Mouse (Mus musculus): ENCODE results near the gene Cpxm2. TPM values are rescaled to one million over a fixed set of nuclear protein-coding genes. Genes with fewer than 3 reads are reported as not detected.
A peak's percentile ranks its signal among the peaks of the same experiment; 100 is the strongest.

The Cpxm2 gene
- total RNA-seq, 2 experiments from 2014 or later: 6.9 to 7.6 TPM

DNA sequence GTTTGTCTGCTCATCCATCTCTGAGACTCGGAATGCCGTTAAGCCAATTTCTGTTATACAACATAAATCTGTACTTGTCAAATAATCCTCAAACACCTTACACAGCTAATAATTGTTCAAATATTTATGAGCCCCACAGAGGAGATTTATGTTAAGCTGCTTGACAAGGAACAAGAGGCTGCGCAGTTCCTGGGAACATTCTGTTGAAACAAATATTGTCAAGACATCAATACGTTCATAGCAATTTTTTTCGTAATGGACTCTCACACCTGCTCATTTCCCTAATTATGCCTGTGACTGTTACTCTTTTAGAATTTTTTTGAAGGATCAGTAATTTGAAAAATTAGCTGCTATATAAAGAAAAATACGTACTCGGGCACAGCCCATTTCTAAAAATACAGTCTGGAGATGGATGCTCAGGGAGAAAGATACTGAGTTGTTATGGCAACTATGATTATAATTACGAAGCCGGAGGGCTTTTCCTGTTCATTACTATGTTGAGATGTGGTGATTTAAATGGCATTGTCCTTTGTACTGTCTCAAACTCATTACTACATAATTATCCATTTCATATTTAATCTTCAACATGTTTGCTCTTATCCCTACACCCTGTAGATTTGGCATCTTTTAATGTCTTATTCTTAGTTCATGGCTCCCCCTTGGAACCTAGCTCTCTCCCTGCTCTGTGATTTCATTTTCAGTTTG, 3.9 kb upstream of the Cpxm2 start:
- intact Hi-C loops (cut with DNase I): no loop called here

GRCm38 (mm10) chr7:132153725-132154147, 803 bp downstream of the Cpxm2 start:
- no peak for DNase-seq
- intact Hi-C loops (cut with DNase I): no loop called here

More for the DNA sequence above, 3.9 kb upstream of the Cpxm2 start:
- no peak for DNase-seq

DNA sequence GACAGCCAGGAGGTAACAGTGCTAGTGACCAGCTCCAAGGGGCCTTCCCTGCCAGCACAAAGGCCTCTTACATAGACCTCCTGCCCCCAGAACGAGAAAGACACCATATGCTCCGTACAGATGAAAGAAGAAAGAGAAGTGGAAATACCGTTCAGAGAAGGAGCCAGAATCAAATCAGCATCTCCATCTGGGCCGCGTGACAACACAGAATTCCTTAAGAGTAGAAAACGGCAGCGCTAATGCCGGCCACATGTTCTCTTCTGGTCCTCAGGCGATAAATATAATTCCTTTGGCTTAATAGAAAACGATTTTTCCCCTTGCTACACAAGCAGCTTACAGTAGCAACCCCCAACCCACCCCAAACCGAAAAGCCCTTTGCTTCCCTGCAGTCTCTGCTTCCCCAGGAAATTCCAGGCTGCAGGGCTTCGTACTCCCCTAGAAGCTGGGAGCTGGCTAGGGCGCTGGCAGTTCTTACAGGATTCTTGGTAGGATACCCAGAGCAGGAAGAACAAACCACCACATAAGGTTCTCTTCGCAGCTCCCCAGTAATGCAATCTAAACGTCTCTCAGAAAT, 9.2 kb downstream of the Cpxm2 start:
- intact Hi-C loops (cut with DNase I): no loop called here
- DNase-seq: no peak

DNA sequence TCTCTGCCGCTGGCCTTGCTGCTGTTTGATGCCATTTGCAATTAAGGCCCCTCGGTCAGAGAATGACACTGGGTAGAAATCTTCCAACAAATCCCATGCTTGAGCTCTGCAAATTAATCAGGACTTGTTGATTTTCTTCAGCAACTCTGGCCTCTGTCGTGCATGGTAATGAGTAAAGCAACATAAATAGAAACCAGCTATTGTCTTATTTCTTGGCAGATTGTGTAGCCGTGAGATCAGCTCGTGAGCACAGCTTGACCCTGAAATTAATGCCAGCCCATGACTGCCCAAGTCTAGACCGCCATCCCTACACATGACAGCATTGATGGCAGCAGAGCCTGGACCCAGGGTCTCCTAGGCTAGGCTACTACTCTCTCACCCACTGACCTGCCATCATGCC, 25.9 kb downstream of the Cpxm2 start:
- intact Hi-C loops (cut with DNase I): no loop called here
- no peak for DNase-seq

DNA sequence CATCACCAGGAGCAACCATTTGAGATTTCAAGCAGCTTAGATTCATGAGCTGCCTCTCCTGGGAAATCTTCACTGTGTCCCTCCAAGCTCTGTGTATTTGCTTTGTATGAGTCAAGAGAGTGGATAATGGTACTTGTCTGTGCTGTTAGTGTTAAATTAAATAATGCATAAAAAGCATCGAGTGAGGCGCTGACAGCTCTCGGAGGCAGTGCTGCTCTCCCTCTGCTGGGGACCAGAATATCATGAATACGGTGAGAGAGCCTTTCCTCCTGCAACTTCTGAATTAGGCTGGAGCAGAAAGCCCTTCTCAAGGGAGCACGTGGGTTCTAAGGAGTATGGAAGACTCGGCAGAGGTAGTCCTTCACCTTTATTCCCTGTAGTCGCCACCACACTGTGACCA, 29.6 kb downstream of the Cpxm2 start:
- no peak for DNase-seq
- intact Hi-C loops (cut with DNase I): no loop called here

DNA sequence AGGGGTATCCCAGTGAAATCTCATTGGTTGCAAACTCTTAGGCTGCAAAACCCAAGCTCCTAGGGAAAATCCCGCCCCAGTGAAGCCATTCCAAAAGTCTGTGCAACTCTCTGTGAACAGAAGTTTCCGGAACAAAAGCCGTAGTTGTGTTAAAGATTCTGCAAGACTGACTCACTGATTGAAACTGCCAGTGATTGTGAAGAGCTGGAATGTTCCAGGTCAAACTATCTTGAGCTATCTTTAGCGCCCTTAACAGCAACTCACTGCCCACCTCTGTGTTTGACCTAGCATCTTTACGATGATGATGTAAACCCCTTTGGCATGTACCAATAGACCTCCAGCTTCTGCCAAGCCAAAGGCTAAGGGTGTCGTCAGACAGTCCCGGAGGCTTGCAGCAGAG, 31.3 kb downstream of the Cpxm2 start:
- no peak for DNase-seq
- intact Hi-C loops (cut with DNase I): no loop called here

DNA sequence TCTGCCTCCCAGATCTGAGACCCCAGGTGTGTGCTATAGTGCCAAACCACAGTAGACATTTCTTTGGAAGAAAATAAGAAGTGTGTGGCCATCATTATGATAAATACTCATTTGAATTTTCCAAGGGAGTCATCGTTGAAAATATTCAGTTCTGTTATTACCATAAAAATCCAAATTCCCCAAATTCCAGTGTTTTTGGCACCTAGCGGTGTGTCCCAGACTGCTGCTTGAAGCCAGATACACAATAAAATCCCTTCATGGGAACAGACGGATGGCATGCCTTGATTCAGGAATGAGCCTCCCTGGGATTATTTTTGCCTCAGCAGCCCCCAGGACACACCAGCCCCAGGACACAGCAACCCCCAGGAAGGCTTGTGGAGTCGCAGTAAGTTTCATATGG, 34.7 kb downstream of the Cpxm2 start:
- no peak for DNase-seq
- intact Hi-C loops (cut with DNase I): no loop called here

GRCm38 (mm10) chr7:132111770-132112169, 42.8 kb downstream of the Cpxm2 start:
- peak in 1 of 2 experiments; percentile 18 for DNase-seq
- intact Hi-C loops (cut with DNase I): no loop called here

DNA sequence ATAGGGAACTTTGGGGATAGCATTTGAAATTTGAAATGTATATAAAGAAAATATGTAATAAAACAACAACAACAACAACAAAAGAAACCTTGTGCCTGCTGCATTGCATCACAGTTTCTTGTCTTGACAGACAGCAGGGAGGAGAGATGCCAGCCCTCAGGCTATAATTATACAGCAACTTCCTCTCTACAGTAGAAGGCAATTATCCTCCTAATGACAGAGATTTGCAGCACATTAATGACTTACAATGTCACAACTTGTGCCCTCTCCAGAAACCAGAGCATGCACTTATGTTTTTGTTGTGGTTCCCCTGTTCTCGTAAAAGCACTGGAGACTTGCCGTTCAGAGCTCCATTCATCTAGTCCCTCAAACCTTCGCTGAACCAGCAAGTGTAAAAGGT, 44.2 kb downstream of the Cpxm2 start:
- DNase-seq: no peak
- intact Hi-C loops (cut with DNase I): no loop called here

GRCm38 (mm10) chr7:132106891-132107290, 47.6 kb downstream of the Cpxm2 start:
- intact Hi-C loops (cut with DNase I): no loop called here

DNA sequence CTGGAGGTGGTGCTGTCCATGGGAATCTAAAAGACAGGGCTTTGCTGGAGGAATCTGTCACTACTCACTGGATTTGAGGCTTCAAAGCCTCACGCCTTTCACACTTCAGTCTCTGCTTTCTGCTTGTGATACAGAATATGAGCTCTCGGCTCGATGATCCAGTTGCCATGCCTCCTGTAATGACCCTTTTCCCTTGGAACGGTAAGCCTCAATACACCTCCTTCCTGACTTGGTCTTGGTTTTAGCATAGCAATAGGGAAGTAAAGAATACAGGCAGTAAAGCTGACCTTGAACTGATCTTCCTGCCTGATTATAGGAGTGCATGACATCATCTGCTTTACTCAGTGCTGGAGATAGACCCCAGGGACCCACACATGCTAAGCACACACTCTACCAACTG, 49.2 kb downstream of the Cpxm2 start:
- intact Hi-C loops (cut with DNase I): no loop called here
- DNase-seq: no peak

More at GRCm38 (mm10) chr7:132106891-132107290, 47.6 kb downstream of the Cpxm2 start:
- no peak for DNase-seq

GRCm38 (mm10) chr7:132098441-132098840, 56.1 kb downstream of the Cpxm2 start:
- DNase-seq: no peak
- intact Hi-C loops (cut with DNase I): no loop called here

DNA sequence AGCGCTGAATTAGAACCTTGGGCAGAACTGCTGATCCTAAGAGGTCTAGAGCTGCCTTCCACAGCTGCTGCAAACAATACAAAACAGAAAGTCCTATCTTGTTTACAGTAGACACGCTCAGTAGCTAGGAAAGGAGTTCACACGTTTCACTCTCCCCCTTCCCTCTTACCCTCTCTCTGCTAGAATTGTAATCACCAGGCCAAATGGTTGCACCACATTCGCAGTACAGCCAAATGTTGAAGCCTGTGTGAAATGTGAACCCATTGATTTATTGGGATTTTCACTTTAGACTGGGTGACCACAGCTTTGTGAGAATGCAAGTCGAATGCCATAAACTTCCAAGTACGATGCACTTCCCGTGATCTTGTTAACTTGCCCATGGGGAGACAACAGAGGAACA, 59.9 kb downstream of the Cpxm2 start:
- intact Hi-C loops (cut with DNase I): no loop called here
- DNase-seq: no peak

DNA sequence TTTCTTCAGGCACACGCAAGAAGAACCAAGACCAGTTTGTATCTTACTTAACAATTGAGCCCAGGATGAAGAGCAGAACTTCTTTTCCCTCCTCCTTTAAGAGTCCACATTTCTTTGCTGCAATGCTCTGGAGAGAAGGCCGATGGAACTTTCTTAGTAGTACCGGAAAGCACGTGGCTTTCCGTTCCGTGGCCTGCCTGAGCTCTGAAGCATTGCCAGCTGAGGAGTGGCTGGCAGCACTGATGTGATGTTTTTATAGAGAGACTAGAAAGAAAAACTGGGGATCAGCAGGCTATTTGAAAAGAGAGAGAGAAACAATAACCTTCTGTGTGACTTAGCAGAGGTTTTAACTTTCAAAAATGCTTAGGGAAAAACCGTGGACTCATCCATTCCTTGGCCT, 63.0 kb downstream of the Cpxm2 start:
- peak in 1 of 2 experiments; percentile 25 for DNase-seq
- intact Hi-C loops (cut with DNase I): no loop called here

DNA sequence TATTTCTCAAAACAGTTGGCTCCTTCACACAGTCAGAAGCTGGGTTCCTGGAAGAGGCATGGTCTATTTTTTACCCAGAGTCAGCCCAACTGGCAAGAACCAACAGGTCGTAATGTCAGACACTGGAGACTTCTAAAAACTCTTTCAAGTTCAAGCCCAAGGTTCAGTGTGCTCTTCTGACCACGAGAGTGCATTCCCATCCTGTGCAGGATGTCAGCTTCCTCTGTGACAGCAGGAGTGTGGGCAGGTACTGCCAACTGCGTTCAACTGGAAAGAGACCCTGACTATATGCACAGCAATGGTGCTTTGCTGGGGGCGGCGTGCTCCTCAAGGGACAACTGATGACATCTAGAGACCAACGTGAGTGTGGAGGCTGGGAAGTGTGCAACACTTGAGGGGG, 65.9 kb downstream of the Cpxm2 start:
- no peak for DNase-seq
- intact Hi-C loops (cut with DNase I): no loop called here

DNA sequence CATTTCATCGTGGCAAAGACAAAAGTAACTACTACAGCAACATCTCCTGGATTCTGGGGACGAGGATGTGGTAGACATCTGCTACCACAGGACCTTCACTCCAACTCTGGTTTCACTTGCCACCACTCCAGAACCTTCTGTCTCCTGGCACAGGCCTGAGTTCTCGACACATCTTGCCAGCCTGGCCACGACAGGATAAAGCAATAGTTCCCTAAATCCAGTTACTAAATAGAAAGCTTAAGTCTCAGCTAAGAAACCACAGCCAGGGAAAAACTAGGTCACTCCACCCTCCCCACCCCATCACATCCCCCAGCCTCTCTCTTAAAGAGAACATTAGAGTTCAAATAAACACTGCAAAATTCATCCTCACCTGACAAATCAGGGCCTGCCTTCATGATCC, 66.4 kb downstream of the Cpxm2 start:
- intact Hi-C loops (cut with DNase I): no loop called here

DNA sequence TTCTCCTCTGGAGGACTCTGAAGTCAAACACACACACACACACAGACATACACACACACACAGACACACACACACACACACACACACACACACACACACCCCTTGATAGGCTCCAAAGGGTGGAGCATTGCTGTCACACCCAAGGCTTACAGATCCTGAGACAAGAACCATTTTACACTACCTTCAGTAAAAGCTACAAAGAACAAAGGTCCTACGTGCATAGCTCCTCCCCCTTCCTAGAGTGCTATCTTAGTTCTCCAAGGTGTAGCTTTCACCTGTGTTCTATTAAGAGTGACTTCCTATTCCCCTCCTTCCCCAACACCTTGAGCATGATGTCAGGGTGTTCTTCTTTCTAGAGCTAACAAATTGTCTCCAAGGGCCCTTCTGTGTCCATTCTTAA, 78.7 kb downstream of the Cpxm2 start:
- DNase-seq: no peak
- intact Hi-C loops (cut with DNase I): no loop called here

More for the DNA sequence above, 66.4 kb downstream of the Cpxm2 start:
- peak in 1 of 2 experiments; percentile 29 for DNase-seq

DNA sequence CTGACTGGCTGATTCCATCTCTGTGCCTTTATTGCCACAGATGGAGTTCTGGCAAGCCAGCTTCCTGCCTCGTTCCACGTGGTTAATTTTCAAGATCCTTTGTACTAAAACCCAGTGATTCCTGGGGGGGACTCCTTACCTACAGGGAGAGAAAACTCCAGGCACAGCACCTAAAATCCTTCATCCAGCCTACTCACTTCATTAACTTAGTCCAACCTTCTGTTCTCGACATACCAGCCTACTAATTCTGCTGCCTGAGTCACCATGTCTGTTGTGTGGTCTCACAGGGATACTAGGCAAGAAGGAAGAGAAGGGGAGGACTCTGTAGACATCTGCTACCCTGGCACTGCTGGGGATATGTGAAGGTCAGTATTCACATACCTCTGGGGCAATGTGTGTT, 80.0 kb downstream of the Cpxm2 start:
- intact Hi-C loops (cut with DNase I): no loop called here
- no peak for DNase-seq

- no peak for DNase-seq
- intact Hi-C loops (cut with DNase I): no loop called here
Observed at GRCm38 (mm10) chr7:132070877-132071625, 83.5 kb downstream of the Cpxm2 start.

GRCm38 (mm10) chr7:132067951-132068350, 86.6 kb downstream of the Cpxm2 start:
- DNase-seq: no peak
- intact Hi-C loops (cut with DNase I): no loop called here

DNA sequence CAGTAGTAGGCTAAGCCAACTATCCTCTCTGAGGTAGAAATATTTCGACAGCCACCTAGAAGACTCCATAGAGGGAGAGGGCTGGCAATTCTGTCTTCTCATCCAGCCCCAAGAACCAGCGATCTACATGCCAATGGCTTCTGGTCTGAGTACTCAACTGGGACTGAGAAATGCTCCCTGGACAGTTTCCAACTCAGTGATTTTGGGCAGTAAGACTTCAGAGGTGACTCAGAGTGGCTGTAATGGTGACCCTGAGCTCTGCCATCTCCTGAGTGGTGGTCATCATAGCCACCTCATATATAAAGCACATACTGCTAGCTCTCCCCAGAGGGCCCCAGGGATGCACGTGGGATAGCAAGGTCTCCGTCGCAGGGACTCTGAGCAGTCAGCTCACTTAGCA, 87.0 kb downstream of the Cpxm2 start:
- intact Hi-C loops (cut with DNase I): no loop called here
- DNase-seq: no peak

DNA sequence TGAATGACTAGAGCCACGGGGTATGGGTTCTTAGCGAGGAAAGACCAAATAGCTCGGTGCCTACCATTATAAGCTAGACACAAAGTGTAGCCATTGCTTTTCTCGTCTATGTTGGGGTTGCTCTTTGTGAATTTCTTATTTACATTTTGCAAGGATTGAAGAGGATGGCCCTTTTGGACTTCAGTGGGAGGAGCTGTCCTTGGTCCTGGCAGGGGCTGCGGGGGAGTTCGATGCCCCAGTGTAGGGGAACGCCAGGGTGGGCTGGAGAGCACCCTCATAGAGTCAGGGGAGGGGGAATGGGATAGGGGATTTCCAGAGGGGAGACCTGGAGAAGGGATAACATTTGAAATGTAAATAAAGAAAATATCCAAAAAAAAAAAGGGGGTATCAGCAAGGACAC, 94.4 kb downstream of the Cpxm2 start:
- DNase-seq: no peak
- intact Hi-C loops (cut with DNase I): no loop called here

All from gastrocnemius, postnatal 36 days (tissue).